Mouse (Mus musculus) MEL (cell line): ENCODE data around the gene Dnajc11.

Experiments used
- CHD2 ChIP-seq: IDR thresholded peaks from 2 replicates; pipeline ENCODE4 v1.6.1; 2011; ENCODE audit warnings: low read length, improper control_type of control experiment
- CTCF ChIP-seq, 3 experiments: IDR thresholded peaks in 2 of 3; conservative IDR thresholded peaks in 1 of 3; 2 replicates each; pipeline ENCODE4 v1.5.1; 2011 to 2012; ENCODE audit warnings: low read length in 3 of 3, low read depth in 2 of 3, mild to moderate bottlenecking in 2 of 3, improper control_type of control experiment in 1 of 3, inconsistent platforms in 1 of 3, mixed read lengths in 1 of 3, moderate library complexity in 1 of 3; ENCODE audit not compliant: control insufficient read depth in 1 of 3, insufficient read depth in 1 of 3, poor library complexity in 1 of 3, severe bottlenecking in 1 of 3
- EP300 ChIP-seq, 2 experiments: IDR thresholded peaks; 2 replicates each; pipeline ENCODE4 v1.6.1; 2011; ENCODE audit warnings: improper control_type of control experiment in 2 of 2, low read length in 2 of 2, low read depth in 1 of 2, mild to moderate bottlenecking in 1 of 2
- HCFC1 ChIP-seq: IDR thresholded peaks from 2 replicates; pipeline ENCODE4 v1.6.1; 2012; ENCODE audit warnings: low read depth, mild to moderate bottlenecking, inconsistent platforms, low read length, improper control_type of control experiment, moderate library complexity
- JUND ChIP-seq: IDR thresholded peaks from 2 replicates; pipeline ENCODE4 v1.6.1; 2011; ENCODE audit warnings: low read depth, mild to moderate bottlenecking, improper control_type of control experiment, low read length
- MAFK ChIP-seq: IDR thresholded peaks from 2 replicates; pipeline ENCODE4 v1.6.1; 2011; ENCODE audit warnings: low read depth, mild to moderate bottlenecking, low read length, improper control_type of control experiment, borderline replicate concordance
- POLR2A ChIP-seq, 2 experiments: IDR thresholded peaks; 2 replicates each; pipeline ENCODE4 v1.6.1; 2011 to 2012; ENCODE audit warnings: low read length in 2 of 2, mild to moderate bottlenecking in 2 of 2, control low read depth in 1 of 2, improper control_type of control experiment in 1 of 2, low read depth in 1 of 2, moderate library complexity in 1 of 2; ENCODE audit not compliant: control insufficient read depth in 1 of 2, insufficient read depth in 1 of 2, poor library complexity in 1 of 2
- TCF12 ChIP-seq: IDR thresholded peaks from 2 replicates; pipeline ENCODE4 v1.6.1; 2014; ENCODE audit warnings: low read depth, mild to moderate bottlenecking, inconsistent platforms, low read length, improper control_type of control experiment, moderate library complexity

GRCm38 (mm10) chr4:151934215-151934572 lies 703 bp downstream of the Dnajc11 start:
- TF ChIP-seq CTCF (IDR thresholded peaks at IDR 0.05 in 2 of 3, conservative IDR thresholded peaks at IDR 0.05 in 1 of 3; ENCODE audit: control insufficient read depth in 1 of 3, insufficient read depth in 1 of 3, low read depth in 2 of 3, low read length in 3 of 3, poor library complexity in 1 of 3, severe bottlenecking in 1 of 3) (no peak), TCF12 (no peak), JUND (no peak), CHD2 (no peak), EP300 (IDR thresholded peaks at IDR 0.05; ENCODE audit: low read depth in 1 of 2, low read length in 2 of 2) (no peak), HCFC1 (no peak), MAFK (no peak), POLR2A (IDR thresholded peaks at IDR 0.05; ENCODE audit: control insufficient read depth in 1 of 2, insufficient read depth in 1 of 2, low read depth in 1 of 2, low read length in 2 of 2, poor library complexity in 1 of 2) (no peak)
